Mouse (Mus musculus): ENCODE measurements around the gene Cdhr3.

DNA sequence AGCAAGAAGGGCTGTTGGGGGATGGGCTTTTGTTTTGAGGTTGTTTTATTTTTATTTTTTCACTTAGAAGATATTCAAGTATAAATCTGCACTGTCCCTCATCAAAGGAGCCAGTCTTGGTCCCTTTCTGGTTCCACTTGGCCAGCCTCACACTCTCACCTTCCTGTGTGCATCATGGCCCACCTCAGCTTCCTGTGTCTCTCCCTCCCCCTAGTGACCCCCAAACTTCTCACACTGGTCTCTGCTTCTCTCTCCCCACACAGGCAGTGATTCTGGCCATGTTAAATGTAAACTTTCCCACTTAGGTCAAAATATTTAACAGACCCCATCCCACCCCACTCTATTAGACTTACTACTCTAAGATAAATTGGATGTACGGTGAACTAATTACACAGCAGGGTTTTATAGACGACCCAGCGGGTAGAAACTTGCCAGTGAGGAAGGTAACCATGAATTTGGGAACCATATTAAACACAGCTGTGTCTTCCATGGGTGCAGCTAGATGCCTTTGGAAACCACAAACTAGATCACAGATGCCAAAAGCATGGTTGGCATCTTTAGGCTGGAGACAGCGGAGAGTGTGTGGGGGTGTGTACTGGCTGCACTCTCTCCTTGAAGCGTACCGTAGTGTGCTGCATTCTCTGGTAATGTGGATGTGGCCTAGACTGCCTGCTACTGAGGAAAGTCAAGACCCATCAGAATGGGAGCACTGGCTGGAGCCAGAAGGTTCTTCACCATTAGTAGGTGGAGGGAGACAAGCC lies 83.3 kb downstream of the Cdhr3 start:
- TF ChIP-seq CTCF (conservative IDR thresholded peaks at IDR 0.05; ENCODE audit: insufficient read depth, insufficient read length, low read depth, low read length) (no peak), POLR2A (IDR thresholded peaks at IDR 0.05; ENCODE audit: low read depth, low read length) (no peak)

Data from kidney, adult 2 months (tissue).